Mouse (Mus musculus) CH12.LX (cell line): Measurements from ENCODE around the gene Alcam. TPM values are rescaled to one million over a fixed set of nuclear protein-coding genes. Genes with fewer than 3 reads are reported as not detected.

ENCODE experiments used
- DNase-seq: peaks from one replicate; pipeline ENCODE4 v3.0.0-alpha.2; 2013; ENCODE audit errors: extremely low read depth
- H3K27ac ChIP-seq: 2 replicates; pipeline ENCODE4 v1.5.1; 2012; ENCODE audit warnings: low read depth, mild to moderate bottlenecking, control low read depth, moderate library complexity; ENCODE audit not compliant: insufficient read depth
- H3K27me3 ChIP-seq: replicated peaks from 2 replicates; pipeline ENCODE3; 2012; ENCODE audit warnings: inconsistent platforms
- H3K36me3 ChIP-seq, 2 experiments: replicated peaks in 1 of 2; 2 replicates each; pipeline versions ENCODE3 to v1.6.1; 2012; ENCODE audit warnings: inconsistent platforms in 1 of 2, low read length in 1 of 2, mild to moderate bottlenecking in 1 of 2, mixed read lengths in 1 of 2, moderate library complexity in 1 of 2; ENCODE audit not compliant: control insufficient read depth in 1 of 2, insufficient read depth in 1 of 2
- H3K4me1 ChIP-seq, 2 experiments: 2 replicates each; pipeline ENCODE4 v1.6.1; 2012; ENCODE audit warnings: inconsistent platforms in 1 of 2, moderate library complexity in 1 of 2; ENCODE audit not compliant: insufficient read depth in 2 of 2, control insufficient read depth in 1 of 2
- H3K4me2 ChIP-seq: 2 replicates; pipeline ENCODE4 v1.6.1; 2012; ENCODE audit warnings: low read depth, mild to moderate bottlenecking, control low read depth; ENCODE audit not compliant: poor library complexity, insufficient read depth, severe bottlenecking
- H3K4me3 ChIP-seq, 3 experiments: fragments of 150-350 bp in 1 of 3; sonication (generic) in 1 of 3; replicated peaks in 1 of 3; 2 replicates each; pipeline versions ENCODE3 to v1.5.1; 2011 to 2012; ENCODE audit warnings: low read depth in 2 of 3, low read length in 2 of 3, mild to moderate bottlenecking in 2 of 3, moderate library complexity in 2 of 3, control low read depth in 1 of 3, improper control_type of control experiment in 1 of 3, inconsistent platforms in 1 of 3, mixed read lengths in 1 of 3; ENCODE audit not compliant: poor library complexity in 1 of 3
- H3K79me2 ChIP-seq: replicated peaks from 2 replicates; pipeline ENCODE4 v1.6.1; 2012; ENCODE audit warnings: mild to moderate bottlenecking, moderate library complexity; ENCODE audit not compliant: control insufficient read depth, poor library complexity, insufficient read depth, severe bottlenecking; ENCODE audit errors: extremely low read depth
- H3K9ac ChIP-seq: 2 replicates; pipeline ENCODE4 v1.6.1; 2012; ENCODE audit warnings: low read depth, mild to moderate bottlenecking, control low read depth, moderate library complexity; ENCODE audit not compliant: insufficient read depth
- H3K9me3 ChIP-seq: replicated peaks from 2 replicates; pipeline ENCODE3; 2012; ENCODE audit warnings: low read length, inconsistent platforms, mixed read lengths
- BHLHE40 ChIP-seq: IDR thresholded peaks from 2 replicates; pipeline ENCODE4 v1.6.1; 2011; ENCODE audit warnings: mild to moderate bottlenecking, low read depth, low read length, improper control_type of control experiment
- CHD1 ChIP-seq: IDR thresholded peaks from 2 replicates; pipeline ENCODE4 v1.6.1; 2012; ENCODE audit warnings: low read depth, low read length, improper control_type of control experiment, inconsistent platforms
- CHD2 ChIP-seq: IDR thresholded peaks from 2 replicates; pipeline ENCODE4 v1.6.1; 2011; ENCODE audit warnings: low read length, improper control_type of control experiment
- E2F4 ChIP-seq: IDR thresholded peaks from 2 replicates; pipeline ENCODE4 v1.6.1; 2011; ENCODE audit warnings: low read depth, low read length, improper control_type of control experiment; ENCODE audit not compliant: insufficient replicate concordance
- ELF1 ChIP-seq: IDR thresholded peaks from 2 replicates; pipeline ENCODE4 v1.6.1; 2014; ENCODE audit warnings: low read depth, mild to moderate bottlenecking, inconsistent platforms, low read length, improper control_type of control experiment
- EP300 ChIP-seq: IDR thresholded peaks from 2 replicates; pipeline ENCODE4 v1.6.1; 2011; ENCODE audit warnings: low read length, improper control_type of control experiment
- ETS1 ChIP-seq: conservative IDR thresholded peaks from 2 replicates; pipeline ENCODE4 v1.6.1; 2012; ENCODE audit warnings: low read depth, mild to moderate bottlenecking, inconsistent platforms, low read length, improper control_type of control experiment, moderate library complexity
- HCFC1 ChIP-seq: IDR thresholded peaks from 2 replicates; pipeline ENCODE4 v1.6.1; 2012; ENCODE audit warnings: low read depth, mild to moderate bottlenecking, inconsistent platforms, low read length, improper control_type of control experiment
- IRF4 ChIP-seq: IDR thresholded peaks from 2 replicates; pipeline ENCODE4 v1.6.1; 2014; ENCODE audit warnings: low read depth, mild to moderate bottlenecking, inconsistent platforms, low read length, improper control_type of control experiment
- JUN ChIP-seq: IDR thresholded peaks from 2 replicates; pipeline ENCODE4 v1.6.1; 2011; ENCODE audit warnings: low read depth, mild to moderate bottlenecking, low read length, improper control_type of control experiment, moderate library complexity; ENCODE audit not compliant: insufficient read depth
- JUND ChIP-seq: conservative IDR thresholded peaks from 2 replicates; pipeline ENCODE4 v1.6.1; 2011; ENCODE audit warnings: low read depth, low read length, improper control_type of control experiment
- KAT2A ChIP-seq: IDR thresholded peaks from 2 replicates; pipeline ENCODE4 v1.6.1; 2012; ENCODE audit warnings: low read length, improper control_type of control experiment, inconsistent platforms; ENCODE audit not compliant: insufficient replicate concordance
- MAFK ChIP-seq: IDR thresholded peaks from 2 replicates; pipeline ENCODE4 v1.6.1; 2011; ENCODE audit warnings: low read length, improper control_type of control experiment; ENCODE audit not compliant: insufficient replicate concordance
- MAZ ChIP-seq: IDR thresholded peaks from 2 replicates; pipeline ENCODE4 v1.6.1; 2012; ENCODE audit warnings: low read depth, mild to moderate bottlenecking, inconsistent platforms, low read length, improper control_type of control experiment, moderate library complexity
- MEF2A ChIP-seq: IDR thresholded peaks from 2 replicates; pipeline ENCODE4 v1.6.1; 2014; ENCODE audit warnings: low read depth, mild to moderate bottlenecking, inconsistent platforms, low read length, improper control_type of control experiment, borderline replicate concordance
- MYC ChIP-seq: IDR thresholded peaks from 2 replicates; pipeline ENCODE4 v1.6.1; 2011; ENCODE audit warnings: low read depth, mild to moderate bottlenecking, improper control_type of control experiment, low read length
- NELFE ChIP-seq: IDR thresholded peaks from 2 replicates; pipeline ENCODE4 v1.6.1; 2011; ENCODE audit warnings: low read depth, low read length, improper control_type of control experiment
- NRF1 ChIP-seq: IDR thresholded peaks from 2 replicates; pipeline ENCODE4 v1.6.1; 2014; ENCODE audit warnings: low read depth, mild to moderate bottlenecking, inconsistent platforms, low read length, improper control_type of control experiment, moderate library complexity
- PAX5 ChIP-seq: IDR thresholded peaks from 2 replicates; pipeline ENCODE4 v1.6.1; 2012; ENCODE audit warnings: low read length, inconsistent platforms, mixed read lengths
- POLR2A ChIP-seq: IDR thresholded peaks from 2 replicates; pipeline ENCODE4 v1.6.1; 2011; ENCODE audit warnings: low read depth, mild to moderate bottlenecking, improper control_type of control experiment, low read length
- POLR2AphosphoS2 ChIP-seq: IDR thresholded peaks from 2 replicates; pipeline ENCODE4 v1.6.1; 2011; ENCODE audit warnings: low read depth, low read length, improper control_type of control experiment
- RAD21 ChIP-seq: IDR thresholded peaks from 2 replicates; pipeline ENCODE4 v1.6.1; 2011; ENCODE audit warnings: low read depth, mild to moderate bottlenecking, low read length, improper control_type of control experiment, moderate library complexity
- RCOR1 ChIP-seq: conservative IDR thresholded peaks from 2 replicates; pipeline ENCODE4 v1.6.1; 2012; ENCODE audit warnings: low read depth, mild to moderate bottlenecking, inconsistent platforms, low read length, improper control_type of control experiment
- SIN3A ChIP-seq: IDR thresholded peaks from 2 replicates; pipeline ENCODE4 v1.6.1; 2012; ENCODE audit warnings: low read length, improper control_type of control experiment, inconsistent platforms
- SMC3 ChIP-seq: IDR thresholded peaks from 2 replicates; pipeline ENCODE4 v1.6.1; 2011; ENCODE audit warnings: low read depth, low read length, improper control_type of control experiment
- TBP ChIP-seq: conservative IDR thresholded peaks from 2 replicates; pipeline ENCODE4 v1.6.1; 2011; ENCODE audit warnings: low read depth, low read length, improper control_type of control experiment
- TCF12 ChIP-seq: IDR thresholded peaks from 2 replicates; pipeline ENCODE4 v1.6.1; 2014; ENCODE audit warnings: low read depth, mild to moderate bottlenecking, inconsistent platforms, low read length, improper control_type of control experiment
- UBTF ChIP-seq: IDR thresholded peaks from 2 replicates; pipeline ENCODE4 v1.6.1; 2012; ENCODE audit warnings: low read depth, mild to moderate bottlenecking, inconsistent platforms, low read length, improper control_type of control experiment, moderate library complexity
- USF1 ChIP-seq: IDR thresholded peaks from 2 replicates; pipeline ENCODE4 v1.6.1; 2014; ENCODE audit warnings: low read depth, mild to moderate bottlenecking, inconsistent platforms, low read length, improper control_type of control experiment
- USF2 ChIP-seq: conservative IDR thresholded peaks from 2 replicates; pipeline ENCODE4 v1.6.1; 2011; ENCODE audit warnings: low read depth, low read length, improper control_type of control experiment
- ZC3H11A ChIP-seq: IDR thresholded peaks from 2 replicates; pipeline ENCODE4 v1.6.1; 2012; ENCODE audit warnings: low read depth, mild to moderate bottlenecking, inconsistent platforms, low read length, improper control_type of control experiment
- ZKSCAN1 ChIP-seq: IDR thresholded peaks from 2 replicates; pipeline ENCODE4 v1.6.1; 2012; ENCODE audit warnings: low read depth, inconsistent platforms, low read length, improper control_type of control experiment, borderline replicate concordance
- ZMIZ1 ChIP-seq: IDR thresholded peaks from 2 replicates; pipeline ENCODE4 v1.6.1; 2012; ENCODE audit warnings: low read depth, mild to moderate bottlenecking, inconsistent platforms, low read length, improper control_type of control experiment
- ZNF384 ChIP-seq: IDR thresholded peaks from 2 replicates; pipeline ENCODE4 v1.6.1; 2012; ENCODE audit warnings: low read depth, low read length, improper control_type of control experiment, inconsistent platforms
- dilution Hi-C: fragments of 300-500 bp; cut with MboI; formaldehyde crosslinking; loops from 2 replicates; pipeline ENCODE4 v1.14.3; 2020; ENCODE audit warnings: low sequenced_read_pairs; ENCODE audit not compliant: extremely low pct_unique_long_range_greater_than_20kb, extremely low pct_ligation_motif_present
- in situ Hi-C: fragments of 300-500 bp; cut with MboI; formaldehyde crosslinking; loops from 3 replicates; pipeline ENCODE4 v1.14.3; 2019; ENCODE audit warnings: low sequenced_read_pairs, low pct_ligation_motif_present, low pct_unique_long_range_greater_than_20kb, mixed read lengths
- polyA plus RNA-seq: library from polyadenylated mRNA; unstranded; fragments of >175 nt; gene quantifications from 2 replicates; pipeline ENCODE4 v1.2.1, GENCODE M21; 2012; ENCODE audit warnings: low read depth; ENCODE audit not compliant: insufficient read length
- total RNA-seq, 2 experiments: library from RNA; depleted of rRNA; stranded (reverse); fragments of 300-350 nt in 1 of 2; fragments of >200 nt in 1 of 2; gene quantifications; 2 replicates each; pipeline ENCODE4 v1.2.3; 2012 to 2014

Alcam gene
- total and polyA plus RNA-seq, 3 experiments = 26.3 to 56.7 (median 54.6) TPM

GRCm38 (mm10) chr16:52295535-52295934, 158.3 kb downstream of the Alcam start (continued):
- peak; percentile 71 for TF ChIP-seq BHLHE40
- no peak for TF ChIP-seq E2F4
- TF ChIP-seq SMC3 = no peak
- TF ChIP-seq TBP = no peak
- no peak for TF ChIP-seq ELF1
- TF ChIP-seq ZMIZ1 = no peak
- no peak for TF ChIP-seq CHD1
- TF ChIP-seq POLR2A = no peak
- no peak for TF ChIP-seq ZKSCAN1
- TF ChIP-seq HCFC1 = no peak
- TF ChIP-seq TCF12 = peak; percentile 58
- 0 out of 2 replicates have a peak, but pooled peaks have one; percentile 70 for TF ChIP-seq RCOR1

DNA sequence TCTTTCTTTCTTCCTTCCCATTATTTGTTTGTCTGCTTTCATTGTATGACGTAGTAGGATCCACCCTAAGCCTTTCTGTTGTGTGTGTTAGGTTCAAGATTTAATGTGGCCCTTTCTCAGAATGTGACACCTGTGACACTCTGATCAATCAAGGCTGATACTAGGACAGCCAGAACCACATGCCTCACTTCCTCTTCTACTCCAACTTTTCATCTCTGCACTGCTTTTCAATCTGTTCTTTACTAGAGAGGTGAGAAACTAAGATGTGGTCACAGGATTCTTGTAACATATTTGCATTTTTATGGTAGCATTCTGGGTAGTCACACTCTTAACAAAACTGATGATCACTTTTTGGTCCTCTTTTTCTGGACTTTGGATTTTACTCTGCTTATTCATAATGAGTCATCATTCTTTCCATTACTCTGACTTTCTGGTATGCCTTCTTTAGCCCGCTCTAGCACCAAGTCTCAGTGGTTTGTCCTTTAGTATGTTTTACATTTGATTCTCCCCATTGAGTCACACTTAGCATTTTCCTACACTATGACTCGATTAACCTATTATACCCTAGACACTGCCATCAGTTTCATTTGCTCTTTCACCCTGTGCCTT, 161.3 kb downstream of the Alcam start:
- Histone ChIP-seq H3K9me3 (no peaks in the 10 kb centered on the region), H3K4me2 (peak overlapping the region; percentile 59), H3K79me2 (no peaks in the 10 kb centered on the region), H3K4me3 (no peak overlapping the region), H3K27ac (peak overlapping the region; percentile 82), H3K27me3 (no peaks in the 10 kb centered on the region), H3K36me3 (peaks cover 26 to 38% of the 10 kb centered on the region in 2 experiments), H3K9ac (peak overlapping the region; percentile 66), H3K4me1 (peaks cover 14 to 54% of the 10 kb centered on the region in 2 experiments)
- dilution Hi-C loops = no loop called here
- in situ Hi-C loops = no loop called here
- peak; percentile 88 for DNase-seq
- TF ChIP-seq USF1 (no peak), RAD21 (no peak), JUND (peak; percentile 100), MYC (peak; percentile 96), E2F4 (0 out of 2 replicates have a peak, but pooled peaks have one; percentile 83), MAFK (peak; percentile 92), ZMIZ1 (peak; percentile 76), ZNF384 (peak; percentile 77), SMC3 (peak; percentile 27; the same call in 1 of the 2 replicates), TCF12 (peak; percentile 88; the same call in 1 of the 2 replicates), HCFC1 (peak; percentile 60), MEF2A (peak; percentile 97), EP300 (peak; percentile 100), USF2 (no peak), POLR2AphosphoS2 (0 out of 2 replicates have a peak, but pooled peaks have one; percentile 46), JUN (peak; percentile 100), BHLHE40 (peak; percentile 96), PAX5 (no peak), KAT2A (0 out of 2 replicates have a peak, but pooled peaks have one; percentile 50), NRF1 (no peak), ZC3H11A (no peak), POLR2A (0 out of 2 replicates have a peak, but pooled peaks have one; percentile 26), CHD2 (peak; percentile 75), ELF1 (peak; percentile 65), MAZ (peak; percentile 78), TBP (peak; percentile 84; the same call in 1 of the 2 replicates), UBTF (peak; percentile 37; the same call in 1 of the 2 replicates), IRF4 (peak; percentile 99), NELFE (peak; percentile 67), CHD1 (no peak), SIN3A (peak; percentile 94), ETS1 (peak; percentile 99)
